ENCODE assay signal across 23 mouse cellular contexts in genomic region chr11:61573266-61573665, GRCm38 (mm10). TPM values are rescaled to one million over a fixed set of nuclear protein-coding genes. Genes with fewer than 3 reads are reported as not detected.
DNase-seq lines count a peak whose midpoint lies in the region; TF ChIP-seq lines count a peak whose summit lies in the region.
"Had no signal": no experiment of that assay in that cellular context is flagged by ENCODE, and none has a peak within 500 bp of the region (broad histone marks: within the 10 kb centered on the region; RNA-seq: fewer than 3 reads in every experiment).

No protein-coding gene starts in this region.

- peaks cover 41% of the 10 kb centered on the region for H3K36me3 ChIP-seq in heart, adult 2 months (ENCODE audit: control insufficient read depth, insufficient read depth, low read length)
- H3K36me3 ChIP-seq: G1E; hindbrain, embryonic 13.5 days; limb, embryonic 15.5 days; liver, embryonic 15.5 days; neural tube, embryonic 15.5 days; stomach, embryonic 15.5 days had no signal

- no peaks in the 10 kb centered on the region for H3K27me3 ChIP-seq in heart, adult 2 months (ENCODE audit: control insufficient read depth, insufficient read depth, low read length)
- H3K27me3 ChIP-seq: hindbrain, embryonic 13.5 days; limb, embryonic 15.5 days; neural tube, embryonic 15.5 days; Patski; stomach, embryonic 15.5 days had no signal

- H3K9ac ChIP-seq in heart, adult 2 months (ENCODE audit: low read depth, low read length) = no peak overlapping the region
- H3K9ac ChIP-seq: hindbrain, embryonic 13.5 days; limb, embryonic 15.5 days; liver, embryonic 15.5 days; neural tube, embryonic 15.5 days; stomach, embryonic 15.5 days had no signal

- peak overlapping the region; percentile 4; the same call in 1 of the 2 replicates for H3K27ac ChIP-seq in heart, adult 2 months
- H3K27ac ChIP-seq: embryonic facial prominence, embryonic 10.5 days; hindbrain, embryonic 13.5 days; limb, embryonic 15.5 days; liver, embryonic 15.5 days; neural tube, embryonic 15.5 days; stomach, embryonic 15.5 days had no signal

- no peak for TF ChIP-seq CTCF in heart, adult 2 months (IDR thresholded peaks at IDR 0.05)

- H3K4me3 ChIP-seq in heart, adult 2 months = no peak overlapping the region
- H3K4me3 ChIP-seq: embryonic facial prominence, embryonic 10.5 days; hindbrain, embryonic 13.5 days; limb, embryonic 15.5 days; liver, embryonic 15.5 days; neural tube, embryonic 15.5 days; stomach, embryonic 15.5 days had no signal

- no peak for TF ChIP-seq EP300 in heart, adult 2 months (IDR thresholded peaks at IDR 0.05; ENCODE audit: insufficient read depth, low read depth, low read length)

- H3K4me1 ChIP-seq in heart, adult 2 months (ENCODE audit: control insufficient read depth, insufficient read depth, low read length) = peaks cover 29% of the 10 kb centered on the region
- H3K4me1 ChIP-seq: liver, embryonic 15.5 days had no signal

- intact Hi-C loops in heart, adult 2 months (cut with DNase I) = no loop called here
- intact Hi-C loops in heart, postnatal 14 days (cut with DNase I) = no loop called here
- intact Hi-C loops in left cerebral cortex, postnatal 14 days (cut with DNase I) = loop anchor here (5.0 kb wide), 1 partner anchor 36 kb away; no protein-coding TSS in a partner anchor

- H3K79me2 ChIP-seq in heart, adult 2 months (replicated peaks; ENCODE audit: control insufficient read depth, insufficient read depth, low read length) = peaks cover 18% of the 10 kb centered on the region

- 47% methylated on average over 4 of the region's 4 CpGs for WGBS in heart, adult 2 months

- no peak for TF ChIP-seq POLR2A in heart, adult 2 months (IDR thresholded peaks at IDR 0.05; ENCODE audit: insufficient read depth, low read depth, low read length)

- no peak for DNase-seq in heart, adult 2 months
- DNase-seq in heart, postnatal 14 days = no peak
- DNase-seq in left cerebral cortex, postnatal 14 days (ENCODE audit: low spot score in 2 of 2) = peak; percentile 42 to 52
- no peak for DNase-seq in left cerebral cortex, adult 11 months (ENCODE audit: low spot score)
- DNase-seq in right cerebral cortex, postnatal 10 days (ENCODE audit: low spot score in 2 of 2) = peak; percentile 38 to 56
- no peak for DNase-seq in right cerebral cortex, postnatal 4 days
- no peak for DNase-seq in adrenal gland, adult 2 months
- DNase-seq: B cell, adult 2 months; cerebellum, adult 9-10 months; gastrocnemius, postnatal 36 days; heart, postnatal 36 days; lung, postnatal 14 days; thymus, adult 18-20 months; thymus, postnatal 36 days had no signal

RNA-seq across cellular contexts. Expression of gene Epn2, which starts 6.2 kb away (rescaled TPM):
- 10 to 100 TPM; 23.1 to 24.9 TPM for total RNA-seq in heart, adult 2 months (2021)
- 20.4 and 29.2 TPM in 2 replicates for polyA plus RNA-seq in heart, adult 2 months (2012; rRNA removed)
- 10 to 100 TPM; 23.4 to 29.8 TPM for total RNA-seq in heart, postnatal 14 days (2021)
- total RNA-seq in left cerebral cortex, postnatal 14 days (2021) = 100 to 1,000 TPM; 115 TPM
- total RNA-seq in adrenal gland, adult 2 months (2021) = 10 to 100 TPM; 20.6 to 29.5 TPM
- 18.2 and 18.6 TPM in 2 replicates for polyA plus RNA-seq in adrenal gland, adult 2 months (2012; rRNA removed)
- total RNA-seq: megakaryocyte progenitor cell, adult 5-6 weeks had no signal

Comparison
In these comparisons a context has a peak if more than half of its experiments do, and no peak if none do; other contexts are left out.
1. DNase-seq: peak in left cerebral cortex, postnatal 14 days (2 of 2) and right cerebral cortex, postnatal 10 days (2 of 2); none in heart, adult 2 months (0 of 2), heart, postnatal 14 days (0 of 2), left cerebral cortex, adult 11 months (single experiment), right cerebral cortex, postnatal 4 days (single experiment) and adrenal gland, adult 2 months (single experiment).